Mouse (Mus musculus): ENCODE measurements around the gene H2-M10.2. TPM values are rescaled to one million over a fixed set of nuclear protein-coding genes. Genes with fewer than 3 reads are reported as not detected.
"Not testable (repeated sequence)": the region's sequence is repeated elsewhere in the genome, so short reads cannot be mapped to it uniquely, and the experiment has no call there.

The H2-M10.2 gene
- polyA plus RNA-seq (2014; fragmentation: Nextera tagmentation; extraction: Ambion mirVana), result not detected in 2 replicates

- Histone ChIP-seq H3K9ac (ENCODE audit: low read length) (no peak within 1 kb of the TSS), H3K27me3 (ENCODE audit: control insufficient read depth, insufficient read depth, low read length) (no peaks in the 10 kb centered on the region), H3K4me2 (ENCODE audit: low read length) (no peak within 1 kb of the TSS), H3K9me3 (ENCODE audit: control insufficient read depth, low read length) (peaks cover 7% of the 10 kb centered on the region; the same call in 1 of the 2 replicates), H3K27ac (replicated peaks in 1 of 2; ENCODE audit: control insufficient read depth in 1 of 2, insufficient read depth in 1 of 2, low read depth in 2 of 2, low read length in 2 of 2) (no peak within 1 kb of the TSS), H3K4me1 (ENCODE audit: control insufficient read depth in 2 of 2, insufficient read depth in 2 of 2, low read length in 2 of 2) (no peaks in the 10 kb centered on the region), H3K36me3 (ENCODE audit: control insufficient read depth, insufficient read depth, low read length) (no peaks in the 10 kb centered on the region), H3K4me3 (ENCODE audit: control insufficient read depth in 1 of 2, insufficient read depth in 1 of 2, low read depth in 1 of 2, low read length in 2 of 2) (no peak within 1 kb of the TSS)
- no peak for ATAC-seq (ENCODE audit: insufficient number of reproducible peaks, insufficient read depth, low FRiP score, low read depth)
- WGBS, result 82% methylated on average over 2 of the region's 2 CpGs
Observed at GRCm38 (mm10) chr17:36286390-36286789, at the start of gene H2-M10.2. Gene H2-M10.2, minus strand, starts transcription at chr17:36286490.

- Histone ChIP-seq H3K4me2 (ENCODE audit: low read length) (no peak within 1 kb of the TSS), H3K27me3 (ENCODE audit: control insufficient read depth, insufficient read depth, low read length) (no peaks in the 10 kb centered on the region), H3K27ac (replicated peaks in 1 of 2; ENCODE audit: control insufficient read depth in 1 of 2, insufficient read depth in 1 of 2, low read depth in 2 of 2, low read length in 2 of 2) (no peak within 1 kb of the TSS), H3K4me3 (ENCODE audit: control insufficient read depth in 1 of 2, insufficient read depth in 1 of 2, low read depth in 1 of 2, low read length in 2 of 2) (no peak within 1 kb of the TSS), H3K4me1 (ENCODE audit: control insufficient read depth in 2 of 2, insufficient read depth in 2 of 2, low read length in 2 of 2) (no peaks in the 10 kb centered on the region), H3K9ac (ENCODE audit: low read length) (no peak within 1 kb of the TSS), H3K9me3 (ENCODE audit: control insufficient read depth, low read length) (no peaks in the 10 kb centered on the region), H3K36me3 (ENCODE audit: control insufficient read depth, insufficient read depth, low read length) (no peaks in the 10 kb centered on the region)
- WGBS, result 79% methylated on average over 4 of the region's 4 CpGs
- no peak for ATAC-seq (ENCODE audit: insufficient number of reproducible peaks, insufficient read depth, low FRiP score, low read depth)
Observed at GRCm38 (mm10) chr17:36326055-36326454, 39.8 kb upstream of the H2-M10.2 start, which contains the start of gene H2-M10.1. Gene H2-M10.1, minus strand, starts transcription at chr17:36326155.

GRCm38 (mm10) chr17:36315689-36316253 lies 29.5 kb upstream of the H2-M10.2 start:
- ATAC-seq (ENCODE audit: insufficient number of reproducible peaks, insufficient read depth, low FRiP score, low read depth), result no peak
- H3K4me2 ChIP-seq (ENCODE audit: low read length), result peak overlapping the region; percentile 92
- no peak overlapping the region for H3K9ac ChIP-seq (ENCODE audit: low read length)
- H3K4me1 ChIP-seq (ENCODE audit: control insufficient read depth in 2 of 2, insufficient read depth in 2 of 2, low read length in 2 of 2), result peaks cover 0 to 3% of the 10 kb centered on the region in 2 experiments; a peak in 2 of 4 replicates
- WGBS, result 35% methylated on average over 5 of the region's 5 CpGs
- peaks cover 6% of the 10 kb centered on the region; the same call in 1 of the 2 replicates for H3K27me3 ChIP-seq (ENCODE audit: control insufficient read depth, insufficient read depth, low read length)
- no peak overlapping the region for H3K27ac ChIP-seq (replicated peaks in 1 of 2; ENCODE audit: control insufficient read depth in 1 of 2, insufficient read depth in 1 of 2, low read depth in 2 of 2, low read length in 2 of 2)
- peak overlapping the region; percentile 54 to 71 for H3K4me3 ChIP-seq (ENCODE audit: control insufficient read depth in 1 of 2, insufficient read depth in 1 of 2, low read depth in 1 of 2, low read length in 2 of 2)
- H3K36me3 ChIP-seq (ENCODE audit: control insufficient read depth, insufficient read depth, low read length), result no peaks in the 10 kb centered on the region
- no peaks in the 10 kb centered on the region for H3K9me3 ChIP-seq (ENCODE audit: control insufficient read depth, low read length)

GRCm38 (mm10) chr17:36315041-36315688 lies 28.9 kb upstream of the H2-M10.2 start:
- Histone ChIP-seq H3K36me3 (ENCODE audit: control insufficient read depth, insufficient read depth, low read length) (no peaks in the 10 kb centered on the region), H3K4me3 (ENCODE audit: control insufficient read depth in 1 of 2, insufficient read depth in 1 of 2, low read depth in 1 of 2, low read length in 2 of 2) (peak overlapping the region; percentile 54 to 71), H3K27me3 (ENCODE audit: control insufficient read depth, insufficient read depth, low read length) (peaks cover 6% of the 10 kb centered on the region; the same call in 1 of the 2 replicates), H3K9me3 (ENCODE audit: control insufficient read depth, low read length) (no peaks in the 10 kb centered on the region), H3K27ac (replicated peaks in 1 of 2; ENCODE audit: control insufficient read depth in 1 of 2, insufficient read depth in 1 of 2, low read depth in 2 of 2, low read length in 2 of 2) (no peak overlapping the region), H3K4me2 (ENCODE audit: low read length) (peak overlapping the region; percentile 92), H3K4me1 (ENCODE audit: control insufficient read depth in 2 of 2, insufficient read depth in 2 of 2, low read length in 2 of 2) (peaks cover 0 to 3% of the 10 kb centered on the region in 2 experiments; a peak in 2 of 4 replicates), H3K9ac (ENCODE audit: low read length) (peak overlapping the region; percentile 66)
- no peak for ATAC-seq (ENCODE audit: insufficient number of reproducible peaks, insufficient read depth, low FRiP score, low read depth)
- WGBS, result under 1% methylated on average over 19 of the region's 19 CpGs

- H3K27me3 ChIP-seq (ENCODE audit: control insufficient read depth, insufficient read depth, low read length), result peaks cover 6% of the 10 kb centered on the region; the same call in 1 of the 2 replicates
- H3K4me2 ChIP-seq (ENCODE audit: low read length), result peak overlapping the region; percentile 92
- no peaks in the 10 kb centered on the region for H3K36me3 ChIP-seq (ENCODE audit: control insufficient read depth, insufficient read depth, low read length)
- 5% methylated on average over 9 of the region's 9 CpGs for WGBS
- peaks cover 0 to 3% of the 10 kb centered on the region in 2 experiments; a peak in 2 of 4 replicates for H3K4me1 ChIP-seq (ENCODE audit: control insufficient read depth in 2 of 2, insufficient read depth in 2 of 2, low read length in 2 of 2)
- no peaks in the 10 kb centered on the region for H3K9me3 ChIP-seq (ENCODE audit: control insufficient read depth, low read length)
- ATAC-seq (ENCODE audit: insufficient number of reproducible peaks, insufficient read depth, low FRiP score, low read depth), result no peak
- peak overlapping the region in 1 of 2 experiments; percentile 54; a peak in 3 of 4 replicates for H3K4me3 ChIP-seq (ENCODE audit: control insufficient read depth in 1 of 2, insufficient read depth in 1 of 2, low read depth in 1 of 2, low read length in 2 of 2)
- H3K9ac ChIP-seq (ENCODE audit: low read length), result peak overlapping the region; percentile 66
- no peak overlapping the region for H3K27ac ChIP-seq (replicated peaks in 1 of 2; ENCODE audit: control insufficient read depth in 1 of 2, insufficient read depth in 1 of 2, low read depth in 2 of 2, low read length in 2 of 2)
Observed at GRCm38 (mm10) chr17:36314511-36314910, 28.2 kb upstream of the H2-M10.2 start.

- Histone ChIP-seq H3K27me3 (ENCODE audit: control insufficient read depth, insufficient read depth, low read length) (no peaks in the 10 kb centered on the region), H3K4me1 (ENCODE audit: control insufficient read depth in 2 of 2, insufficient read depth in 2 of 2, low read length in 2 of 2) (no peaks in the 10 kb centered on the region)
- WGBS, result 43% methylated on average over 1 of the region's 1 CpGs
Observed at GRCm38 (mm10) chr17:36309293-36309692, 23.0 kb upstream of the H2-M10.2 start.

GRCm38 (mm10) chr17:36308855-36309254 lies 22.6 kb upstream of the H2-M10.2 start:
- not testable (repeated sequence) for H3K4me2 ChIP-seq (ENCODE audit: low read length); H3K9ac ChIP-seq (ENCODE audit: low read length); H3K36me3 ChIP-seq (ENCODE audit: control insufficient read depth, insufficient read depth, low read length); H3K4me3 ChIP-seq (ENCODE audit: control insufficient read depth in 1 of 2, insufficient read depth in 1 of 2, low read depth in 1 of 2, low read length in 2 of 2); ATAC-seq (ENCODE audit: insufficient number of reproducible peaks, insufficient read depth, low FRiP score, low read depth); H3K9me3 ChIP-seq (ENCODE audit: control insufficient read depth, low read length); H3K27me3 ChIP-seq (ENCODE audit: control insufficient read depth, insufficient read depth, low read length); H3K27ac ChIP-seq (replicated peaks in 1 of 2; ENCODE audit: control insufficient read depth in 1 of 2, insufficient read depth in 1 of 2, low read depth in 2 of 2, low read length in 2 of 2); H3K4me1 ChIP-seq (ENCODE audit: control insufficient read depth in 2 of 2, insufficient read depth in 2 of 2, low read length in 2 of 2)
- WGBS, result 3% methylated on average over 3 of the region's 3 CpGs

More at GRCm38 (mm10) chr17:36309293-36309692, 23.0 kb upstream of the H2-M10.2 start:
- no peaks in the 10 kb centered on the region for H3K9me3 ChIP-seq (ENCODE audit: control insufficient read depth, low read length)
- H3K9ac ChIP-seq (ENCODE audit: low read length), result no peak overlapping the region
- H3K4me2 ChIP-seq (ENCODE audit: low read length), result no peak overlapping the region
- ATAC-seq (ENCODE audit: insufficient number of reproducible peaks, insufficient read depth, low FRiP score, low read depth), result no peak
- no peak overlapping the region for H3K27ac ChIP-seq (replicated peaks in 1 of 2; ENCODE audit: control insufficient read depth in 1 of 2, insufficient read depth in 1 of 2, low read depth in 2 of 2, low read length in 2 of 2)
- no peaks in the 10 kb centered on the region for H3K36me3 ChIP-seq (ENCODE audit: control insufficient read depth, insufficient read depth, low read length)
- H3K4me3 ChIP-seq (ENCODE audit: control insufficient read depth in 1 of 2, insufficient read depth in 1 of 2, low read depth in 1 of 2, low read length in 2 of 2), result no peak overlapping the region

Data from heart, embryonic 14.5 days (tissue).